Comparison of ENCODE assay signal across 15 mouse cellular contexts in the genomic region with DNA sequence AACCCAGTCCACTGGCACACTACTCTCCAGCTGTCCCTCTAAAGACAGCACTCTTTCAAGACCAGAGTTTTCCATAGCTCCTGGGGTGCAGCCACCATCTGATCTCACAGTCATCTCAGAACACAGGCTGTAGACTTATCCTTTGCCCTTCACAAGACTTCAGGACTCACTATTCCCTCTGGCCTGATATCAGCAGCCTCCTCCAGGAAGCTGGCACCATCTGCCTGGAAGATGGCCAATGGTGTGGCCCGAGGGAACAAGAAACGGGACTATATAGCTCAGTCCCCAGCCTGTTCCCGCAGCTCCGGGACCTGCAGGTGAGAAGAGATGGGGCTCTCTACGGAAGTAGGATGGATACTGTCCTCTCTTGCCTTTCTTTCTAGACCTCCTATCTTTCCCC. TPM values are rescaled to one million over a fixed set of nuclear protein-coding genes. Genes with fewer than 3 reads are reported as not detected.
DNase-seq lines count a peak whose midpoint lies in the region.
"Had no signal": no experiment of that assay in that cellular context is flagged by ENCODE, and none has a peak within 500 bp of the region (broad histone marks: within the 10 kb centered on the region; RNA-seq: fewer than 3 reads in every experiment).

Gene 9530053A07Rik, plus strand, starts transcription at position 301 of the 400 bp plus-strand sequence.

- peak; percentile 84 for DNase-seq in heart, adult 11 months
- DNase-seq in heart, adult 8-10 months (ENCODE audit: low spot score) = no peak
- DNase-seq: adrenal gland, adult 2 months; adrenal gland, adult 8-10 months; adrenal gland, postnatal 10 days; adrenal gland, postnatal 14 days; adrenal gland, postnatal 25 days; adrenal gland, postnatal 36 days; B cell, adult 2 months; cerebellum, adult 11 months; cerebellum, adult 11-12 months; cerebellum, adult 18-20 months; cerebellum, adult 2 months had no signal

RNA-seq across cellular contexts. Expression of gene 9530053A07Rik, which starts in this region (rescaled TPM):
- total RNA-seq in heart, adult 8-10 months (2022) = not detected
- total RNA-seq: adrenal gland, adult 18-20 months; adrenal gland, adult 2 months; adrenal gland, adult 8-10 months; adrenal gland, postnatal 10 days; adrenal gland, postnatal 14 days; adrenal gland, postnatal 25 days; adrenal gland, postnatal 36 days; MEL had no signal
